Mouse (Mus musculus) embryonic facial prominence, embryonic 15.5 days (tissue): ENCODE results near the gene Hmgcs2. TPM values are rescaled to one million over a fixed set of nuclear protein-coding genes. Genes with fewer than 3 reads are reported as not detected.
A peak's percentile ranks its signal among the peaks of the same experiment; 100 is the strongest.

Source experiments
- ATAC-seq: fragments of 200-750 bp; cut with Nextera tagmentation; 2 replicates; pipeline ENCODE4 v1.8.0; 2017; ENCODE audit warnings: low read depth, moderate TSS enrichment; ENCODE audit not compliant: insufficient number of reproducible peaks, low FRiP score, low TSS enrichment
- H3K27ac ChIP-seq: fragments of 300-500 bp; sonication (generic); replicated peaks from 2 replicates; pipeline ENCODE4 v1.5.1; 2015; ENCODE audit warnings: mild to moderate bottlenecking, inconsistent platforms
- H3K27me3 ChIP-seq: fragments of 300-500 bp; sonication (generic); 2 replicates; pipeline ENCODE4 v1.6.1; 2015; ENCODE audit warnings: inconsistent platforms
- H3K36me3 ChIP-seq: fragments of 300-500 bp; sonication (generic); 2 replicates; pipeline ENCODE4 v1.6.1; 2015; ENCODE audit warnings: mild to moderate bottlenecking, inconsistent platforms
- H3K4me1 ChIP-seq: fragments of 300-500 bp; sonication (generic); 2 replicates; pipeline ENCODE4 v1.6.1; 2015; ENCODE audit warnings: inconsistent platforms
- H3K4me2 ChIP-seq: fragments of 300-500 bp; sonication (generic); replicated peaks from 2 replicates; pipeline ENCODE4 v1.6.1; 2015; ENCODE audit warnings: mild to moderate bottlenecking, inconsistent platforms
- H3K4me3 ChIP-seq: fragments of 300-500 bp; sonication (generic); replicated peaks from 2 replicates; pipeline ENCODE4 v1.5.1; 2015; ENCODE audit warnings: mild to moderate bottlenecking, inconsistent platforms
- H3K9ac ChIP-seq: fragments of 300-500 bp; sonication (generic); 2 replicates; pipeline ENCODE4 v1.6.1; 2015; ENCODE audit warnings: inconsistent platforms
- H3K9me3 ChIP-seq: fragments of 300-500 bp; sonication (generic); replicated peaks from 2 replicates; pipeline ENCODE4 v1.6.1; 2016; ENCODE audit warnings: inconsistent platforms
- WGBS: fragments of 180-500 bp; shearing (Covaris S2); methylation state at CpG from one replicate; pipeline ENCODE4 v1.1.7; 2015; 5-methylcytosine and 5-hydroxymethylcytosine counted together
- polyA plus RNA-seq: library from polyadenylated mRNA; unstranded; fragments of >200 nt; fragmentation: Nextera tagmentation; extraction: Ambion mirVana; gene quantifications from 2 replicates; pipeline ENCODE4 v1.2.1, GENCODE M21; 2015

Gene Hmgcs2
- polyA plus RNA-seq, 1 experiment from 2014 or later = 6.4 TPM

- H3K4me2 ChIP-seq = peak overlapping the region; percentile 13
- H3K4me3 ChIP-seq = no peak overlapping the region
- ATAC-seq = no peak; the same call in 1 of the 2 replicates
- WGBS = 31% methylated on average over 12 of the region's 12 CpGs
- no peaks in the 10 kb centered on the region for H3K9me3 ChIP-seq
- H3K4me1 ChIP-seq = peaks cover 12% of the 10 kb centered on the region
- H3K9ac ChIP-seq = no peak overlapping the region
- H3K27ac ChIP-seq = no peak overlapping the region; the same call in 1 of the 2 replicates
- H3K27me3 ChIP-seq = no peaks in the 10 kb centered on the region
- H3K36me3 ChIP-seq = no peaks in the 10 kb centered on the region
Measured at GRCm38 (mm10) chr3:98280933-98281678, 871 bp downstream of the Hmgcs2 start.

- WGBS = 88% methylated on average over 8 of the region's 8 CpGs
- Histone ChIP-seq H3K4me1 (peaks cover 12% of the 10 kb centered on the region), H3K36me3 (no peaks in the 10 kb centered on the region), H3K4me2 (no peak overlapping the region), H3K9ac (no peak overlapping the region), H3K27ac (no peak overlapping the region), H3K27me3 (no peaks in the 10 kb centered on the region), H3K4me3 (no peak overlapping the region), H3K9me3 (no peaks in the 10 kb centered on the region)
- ATAC-seq = no peak
Measured at GRCm38 (mm10) chr3:98282422-98282821, 2.2 kb downstream of the Hmgcs2 start.

- no peak overlapping the region for H3K4me3 ChIP-seq
- no peak overlapping the region for H3K9ac ChIP-seq
- H3K36me3 ChIP-seq = no peaks in the 10 kb centered on the region
- no peaks in the 10 kb centered on the region for H3K27me3 ChIP-seq
- 79% methylated on average over 5 of the region's 5 CpGs for WGBS
- H3K4me2 ChIP-seq = no peak overlapping the region
- H3K9me3 ChIP-seq = no peaks in the 10 kb centered on the region
- no peak overlapping the region for H3K27ac ChIP-seq
- peaks cover 12% of the 10 kb centered on the region for H3K4me1 ChIP-seq
- ATAC-seq = no peak
Measured at GRCm38 (mm10) chr3:98283205-98283604, 3.0 kb downstream of the Hmgcs2 start.

GRCm38 (mm10) chr3:98291044-98291443 is 10.8 kb downstream of the Hmgcs2 start:
- no peak for ATAC-seq
- H3K36me3 ChIP-seq = no peaks in the 10 kb centered on the region
- H3K9ac ChIP-seq = no peak overlapping the region
- no peak overlapping the region for H3K4me3 ChIP-seq
- H3K4me1 ChIP-seq = no peaks in the 10 kb centered on the region
- H3K9me3 ChIP-seq = no peaks in the 10 kb centered on the region
- H3K27ac ChIP-seq = no peak overlapping the region
- no peaks in the 10 kb centered on the region for H3K27me3 ChIP-seq
- 93% methylated on average over 9 of the region's 9 CpGs for WGBS
- H3K4me2 ChIP-seq = no peak overlapping the region

- Histone ChIP-seq H3K9ac (no peak overlapping the region), H3K36me3 (no peaks in the 10 kb centered on the region), H3K27me3 (no peaks in the 10 kb centered on the region), H3K4me2 (no peak overlapping the region), H3K4me1 (no peaks in the 10 kb centered on the region), H3K27ac (no peak overlapping the region), H3K9me3 (no peaks in the 10 kb centered on the region), H3K4me3 (no peak overlapping the region)
- WGBS = 61% methylated on average over 10 of the region's 10 CpGs
- no peak for ATAC-seq
Measured at GRCm38 (mm10) chr3:98295965-98296364, 15.7 kb downstream of the Hmgcs2 start.

- Histone ChIP-seq H3K27me3 (no peaks in the 10 kb centered on the region), H3K4me2 (no peak overlapping the region), H3K4me1 (no peaks in the 10 kb centered on the region), H3K36me3 (no peaks in the 10 kb centered on the region), H3K27ac (no peak overlapping the region), H3K9me3 (no peaks in the 10 kb centered on the region), H3K9ac (no peak overlapping the region), H3K4me3 (no peak overlapping the region)
- ATAC-seq = no peak
- 91% methylated on average over 1 of the region's 1 CpGs for WGBS
Measured at GRCm38 (mm10) chr3:98299391-98300100, 19.3 kb downstream of the Hmgcs2 start.

- no peaks in the 10 kb centered on the region for H3K27me3 ChIP-seq
- no peaks in the 10 kb centered on the region for H3K36me3 ChIP-seq
- WGBS = 89% methylated on average over 4 of the region's 4 CpGs
- no peak overlapping the region for H3K9ac ChIP-seq
- no peaks in the 10 kb centered on the region for H3K4me1 ChIP-seq
- H3K27ac ChIP-seq = no peak overlapping the region
- H3K9me3 ChIP-seq = no peaks in the 10 kb centered on the region
- H3K4me2 ChIP-seq = no peak overlapping the region
- no peak for ATAC-seq
- no peak overlapping the region for H3K4me3 ChIP-seq
Measured at GRCm38 (mm10) chr3:98300266-98300665, 20.0 kb downstream of the Hmgcs2 start.

GRCm38 (mm10) chr3:98301761-98302160 is 21.5 kb downstream of the Hmgcs2 start:
- Histone ChIP-seq H3K27ac (no peak overlapping the region), H3K9ac (no peak overlapping the region), H3K4me3 (no peak overlapping the region), H3K4me1 (no peaks in the 10 kb centered on the region), H3K4me2 (no peak overlapping the region), H3K27me3 (no peaks in the 10 kb centered on the region), H3K9me3 (no peaks in the 10 kb centered on the region), H3K36me3 (no peaks in the 10 kb centered on the region)
- no peak for ATAC-seq
- WGBS = 82% methylated on average over 3 of the region's 3 CpGs

- Histone ChIP-seq H3K27ac (no peak overlapping the region), H3K36me3 (no peaks in the 10 kb centered on the region), H3K4me2 (no peak overlapping the region), H3K4me3 (no peak overlapping the region), H3K27me3 (no peaks in the 10 kb centered on the region), H3K9me3 (no peaks in the 10 kb centered on the region), H3K9ac (no peak overlapping the region), H3K4me1 (no peaks in the 10 kb centered on the region)
- 74% methylated on average over 6 of the region's 6 CpGs for WGBS
- ATAC-seq = no peak
Measured at GRCm38 (mm10) chr3:98308606-98309005, 28.4 kb downstream of the Hmgcs2 start.

- 100% methylated on average over 1 of the region's 1 CpGs for WGBS
- H3K4me1 ChIP-seq = no peaks in the 10 kb centered on the region
- no peak overlapping the region for H3K9ac ChIP-seq
- no peaks in the 10 kb centered on the region for H3K9me3 ChIP-seq
- no peak for ATAC-seq
- no peaks in the 10 kb centered on the region for H3K36me3 ChIP-seq
- H3K4me2 ChIP-seq = no peak overlapping the region
- no peak overlapping the region for H3K4me3 ChIP-seq
- no peaks in the 10 kb centered on the region for H3K27me3 ChIP-seq
- H3K27ac ChIP-seq = no peak overlapping the region
Measured at GRCm38 (mm10) chr3:98310456-98310855, 30.2 kb downstream of the Hmgcs2 start.

GRCm38 (mm10) chr3:98312867-98313266 is 32.6 kb downstream of the Hmgcs2 start:
- H3K4me3 ChIP-seq = no peak overlapping the region
- 32% methylated on average over 7 of the region's 7 CpGs for WGBS
- H3K4me1 ChIP-seq = peaks cover 5% of the 10 kb centered on the region; the same call in 1 of the 2 replicates
- no peaks in the 10 kb centered on the region for H3K36me3 ChIP-seq
- H3K27ac ChIP-seq = no peak overlapping the region
- H3K27me3 ChIP-seq = no peaks in the 10 kb centered on the region
- no peak overlapping the region for H3K9ac ChIP-seq
- no peak overlapping the region for H3K4me2 ChIP-seq
- no peaks in the 10 kb centered on the region for H3K9me3 ChIP-seq
- ATAC-seq = no peak; the same call in 1 of the 2 replicates
